Mouse (Mus musculus) hindbrain, embryonic 11.5 days (tissue): ENCODE measurements around the gene Axin2. TPM values are rescaled to one million over a fixed set of nuclear protein-coding genes. Genes with fewer than 3 reads are reported as not detected.

Experiments
- ATAC-seq: fragments of 200-750 bp; cut with Nextera tagmentation; 2 replicates; pipeline ENCODE4 v1.8.0; 2017; ENCODE audit warnings: mild to moderate bottlenecking, moderate TSS enrichment, moderate library complexity; ENCODE audit not compliant: low FRiP score
- DNase-seq: peaks from one replicate; pipeline ENCODE4 v3.0.0-alpha.2; 2015; ENCODE audit warnings: low spot score
- H3K27ac ChIP-seq: fragments of 300-500 bp; sonication (generic); 2 replicates; pipeline ENCODE4 v1.5.1; 2014; ENCODE audit warnings: mild to moderate bottlenecking, low read depth, low read length
- H3K27me3 ChIP-seq: fragments of 300-500 bp; sonication (generic); 2 replicates; pipeline ENCODE4 v1.6.1; 2014; ENCODE audit warnings: mild to moderate bottlenecking, low read length, moderate library complexity, mixed read lengths; ENCODE audit not compliant: control insufficient read depth, insufficient read depth
- H3K36me3 ChIP-seq: fragments of 300-500 bp; sonication (generic); 2 replicates; pipeline ENCODE4 v1.6.1; 2014; ENCODE audit warnings: mild to moderate bottlenecking, low read length, moderate library complexity, mixed read lengths; ENCODE audit not compliant: control insufficient read depth, insufficient read depth
- H3K4me1 ChIP-seq: fragments of 300-500 bp; sonication (generic); replicated peaks from 2 replicates; pipeline ENCODE4 v1.6.1; 2014; ENCODE audit warnings: low read length, mixed read lengths; ENCODE audit not compliant: control insufficient read depth, insufficient read depth
- H3K4me2 ChIP-seq: fragments of 300-500 bp; sonication (generic); replicated peaks from 2 replicates; pipeline ENCODE4 v1.6.1; 2014; ENCODE audit warnings: mild to moderate bottlenecking, low read depth, low read length
- H3K4me3 ChIP-seq: fragments of 300-500 bp; sonication (generic); 2 replicates; pipeline ENCODE4 v1.5.1; 2014; ENCODE audit warnings: low read depth, low read length
- H3K9ac ChIP-seq: fragments of 300-500 bp; sonication (generic); 2 replicates; pipeline ENCODE4 v1.6.1; 2014; ENCODE audit warnings: low read depth, low read length
- H3K9me3 ChIP-seq: fragments of 300-500 bp; sonication (generic); 2 replicates; pipeline ENCODE4 v1.6.1; 2016; ENCODE audit warnings: low read length; ENCODE audit not compliant: control insufficient read depth
- WGBS: fragments of 180-500 bp; shearing (Covaris S2); extraction: QIAGEN DNeasy Blood & Tissue Kit; methylation state at CpG from one replicate; pipeline ENCODE4 v1.1.7; 2014; 5-methylcytosine and 5-hydroxymethylcytosine counted together
- polyA plus RNA-seq: library from polyadenylated mRNA; unstranded; fragments of >200 nt; fragmentation: Nextera tagmentation; extraction: Ambion mirVana; gene quantifications from 2 replicates; pipeline ENCODE4 v1.2.1, GENCODE M21; 2014

Gene Axin2
- polyA plus RNA-seq, 1 experiment from 2014 or later: 26.5 TPM

GRCm38 (mm10) chr11:108984711-108985419, 64.7 kb downstream of the Axin2 start:
- 69% methylated on average over 5 of the region's 5 CpGs for WGBS
- Histone ChIP-seq H3K4me1 (no peaks in the 10 kb centered on the region), H3K36me3 (no peaks in the 10 kb centered on the region), H3K9me3 (no peaks in the 10 kb centered on the region), H3K4me3 (no peak overlapping the region), H3K4me2 (no peak overlapping the region), H3K9ac (no peak overlapping the region), H3K27me3 (no peaks in the 10 kb centered on the region), H3K27ac (no peak overlapping the region)
- DNase-seq: no peak
- ATAC-seq: no peak

DNA sequence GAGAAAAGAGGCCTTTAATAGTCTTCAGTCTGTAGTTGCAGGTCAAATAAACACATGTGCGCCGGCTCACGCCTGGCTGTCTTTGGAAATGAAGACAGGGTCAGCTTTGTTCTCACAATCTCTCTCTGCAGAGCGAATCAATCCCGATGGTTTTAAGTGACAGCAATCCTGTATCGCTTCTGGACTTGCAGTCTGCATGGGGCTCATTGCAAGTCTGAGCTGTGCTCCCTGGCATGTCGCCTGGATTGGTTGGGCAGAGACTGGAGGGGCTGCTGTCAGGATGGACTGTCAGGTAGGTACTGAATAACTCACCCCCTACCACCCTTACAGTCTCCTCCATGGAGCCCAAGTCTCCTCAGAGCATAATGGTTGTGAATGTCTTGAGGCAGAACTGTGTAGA, 65.7 kb downstream of the Axin2 start:
- Histone ChIP-seq H3K4me2 (no peak overlapping the region), H3K36me3 (no peaks in the 10 kb centered on the region), H3K9ac (no peak overlapping the region), H3K4me3 (no peak overlapping the region), H3K4me1 (no peaks in the 10 kb centered on the region), H3K27me3 (no peaks in the 10 kb centered on the region), H3K9me3 (no peaks in the 10 kb centered on the region), H3K27ac (no peak overlapping the region)
- no peak for ATAC-seq
- DNase-seq: no peak
- 75% methylated on average over 7 of the region's 7 CpGs for WGBS

GRCm38 (mm10) chr11:108987226-108987625, 67.1 kb downstream of the Axin2 start:
- no peak overlapping the region for H3K27ac ChIP-seq
- no peak overlapping the region for H3K9ac ChIP-seq
- no peak overlapping the region for H3K4me3 ChIP-seq
- no peaks in the 10 kb centered on the region for H3K9me3 ChIP-seq
- no peaks in the 10 kb centered on the region for H3K4me1 ChIP-seq
- ATAC-seq (no peak), DNase-seq (no peak)
- no peaks in the 10 kb centered on the region for H3K36me3 ChIP-seq
- no peaks in the 10 kb centered on the region for H3K27me3 ChIP-seq
- 87% methylated on average over 3 of the region's 3 CpGs for WGBS
- H3K4me2 ChIP-seq: no peak overlapping the region

- ATAC-seq: no peak
- Histone ChIP-seq H3K9me3 (no peaks in the 10 kb centered on the region), H3K27ac (no peak overlapping the region), H3K4me1 (no peaks in the 10 kb centered on the region), H3K4me3 (no peak overlapping the region), H3K27me3 (no peaks in the 10 kb centered on the region), H3K36me3 (no peaks in the 10 kb centered on the region), H3K9ac (no peak overlapping the region), H3K4me2 (no peak overlapping the region)
- WGBS: 86% methylated on average over 4 of the region's 4 CpGs
- DNase-seq: no peak
Observed at GRCm38 (mm10) chr11:108987705-108988104, 67.6 kb downstream of the Axin2 start.

GRCm38 (mm10) chr11:108988258-108988657, 68.1 kb downstream of the Axin2 start:
- no peaks in the 10 kb centered on the region for H3K4me1 ChIP-seq
- no peaks in the 10 kb centered on the region for H3K36me3 ChIP-seq
- H3K27me3 ChIP-seq: no peaks in the 10 kb centered on the region
- H3K4me3 ChIP-seq: no peak overlapping the region
- no peaks in the 10 kb centered on the region for H3K9me3 ChIP-seq
- 88% methylated on average over 6 of the region's 6 CpGs for WGBS
- H3K9ac ChIP-seq: no peak overlapping the region
- H3K4me2 ChIP-seq: no peak overlapping the region
- DNase-seq (no peak), ATAC-seq (no peak)
- no peak overlapping the region for H3K27ac ChIP-seq

GRCm38 (mm10) chr11:108989940-108990339, 69.8 kb downstream of the Axin2 start:
- H3K9ac ChIP-seq: no peak overlapping the region
- ATAC-seq (no peak), DNase-seq (no peak)
- no peak overlapping the region for H3K4me3 ChIP-seq
- no peaks in the 10 kb centered on the region for H3K4me1 ChIP-seq
- H3K27ac ChIP-seq: no peak overlapping the region
- WGBS: 79% methylated on average over 8 of the region's 8 CpGs
- H3K4me2 ChIP-seq: no peak overlapping the region
- no peaks in the 10 kb centered on the region for H3K9me3 ChIP-seq
- H3K36me3 ChIP-seq: no peaks in the 10 kb centered on the region
- no peaks in the 10 kb centered on the region for H3K27me3 ChIP-seq

- no peaks in the 10 kb centered on the region for H3K36me3 ChIP-seq
- 96% methylated on average over 6 of the region's 6 CpGs for WGBS
- H3K27ac ChIP-seq: no peak overlapping the region
- no peak overlapping the region for H3K4me2 ChIP-seq
- no peaks in the 10 kb centered on the region for H3K9me3 ChIP-seq
- no peak overlapping the region for H3K4me3 ChIP-seq
- no peak overlapping the region for H3K9ac ChIP-seq
- no peaks in the 10 kb centered on the region for H3K4me1 ChIP-seq
- no peaks in the 10 kb centered on the region for H3K27me3 ChIP-seq
- ATAC-seq (no peak), DNase-seq (no peak)
Observed at GRCm38 (mm10) chr11:108993414-108993813, 73.3 kb downstream of the Axin2 start.

- no peak overlapping the region for H3K9ac ChIP-seq
- no peaks in the 10 kb centered on the region for H3K9me3 ChIP-seq
- DNase-seq (peak; percentile 34), ATAC-seq (no peak)
- WGBS: 22% methylated on average over 10 of the region's 10 CpGs
- no peaks in the 10 kb centered on the region for H3K27me3 ChIP-seq
- H3K4me3 ChIP-seq: no peak overlapping the region
- H3K27ac ChIP-seq: no peak overlapping the region
- H3K36me3 ChIP-seq: no peaks in the 10 kb centered on the region
- H3K4me2 ChIP-seq: no peak overlapping the region
- no peaks in the 10 kb centered on the region for H3K4me1 ChIP-seq
Observed at GRCm38 (mm10) chr11:108995196-108995989, 75.2 kb downstream of the Axin2 start.
